Mouse (Mus musculus): ENCODE results near the gene Zfp445.
"Not testable (repeated sequence)": the region's sequence is repeated elsewhere in the genome, so short reads cannot be mapped to it uniquely, and the experiment has no call there.

The Zfp445 gene

GRCm38 (mm10) chr9:122865697-122866166, at the start of gene Zfp445:
Gene Zfp445, minus strand, starts transcription at chr9:122866006.
- DNase-seq, result peak; percentile 75

GRCm38 (mm10) chr9:122902717-122903535, 37.1 kb upstream of the Zfp445 start:
- peak; percentile 80 for DNase-seq

GRCm38 (mm10) chr9:122901047-122901446, 35.2 kb upstream of the Zfp445 start:
- DNase-seq, result no peak

GRCm38 (mm10) chr9:122886372-122887179, 20.8 kb upstream of the Zfp445 start:
- DNase-seq, result peak; percentile 60

GRCm38 (mm10) chr9:122885385-122885784, 19.6 kb upstream of the Zfp445 start, which contains the start of gene Zkscan7:
Gene Zkscan7, plus strand, starts transcription at chr9:122885685.
- no peak for DNase-seq

- DNase-seq, result no peak
Observed at GRCm38 (mm10) chr9:122875145-122875544, 9.3 kb upstream of the Zfp445 start.

- no peak for DNase-seq
Observed at GRCm38 (mm10) chr9:122874653-122875052, 8.8 kb upstream of the Zfp445 start.

GRCm38 (mm10) chr9:122872595-122872994, 6.8 kb upstream of the Zfp445 start:
- DNase-seq, result no peak

GRCm38 (mm10) chr9:122866192-122866591, 386 bp upstream of the Zfp445 start:
- DNase-seq, result no peak

- DNase-seq, result no peak
Observed at GRCm38 (mm10) chr9:122864848-122865247, 958 bp downstream of the Zfp445 start.

- DNase-seq, result no peak
Observed at GRCm38 (mm10) chr9:122863731-122864130, 2.1 kb downstream of the Zfp445 start.

GRCm38 (mm10) chr9:122860752-122861151, 5.1 kb downstream of the Zfp445 start:
- no peak for DNase-seq

GRCm38 (mm10) chr9:122856716-122857115, 9.1 kb downstream of the Zfp445 start:
- no peak for DNase-seq

GRCm38 (mm10) chr9:122855617-122856016, 10.2 kb downstream of the Zfp445 start:
- no peak for DNase-seq

GRCm38 (mm10) chr9:122855141-122855540, 10.7 kb downstream of the Zfp445 start:
- DNase-seq, result not testable (repeated sequence)

- DNase-seq, result no peak
Observed at GRCm38 (mm10) chr9:122854526-122854925, 11.3 kb downstream of the Zfp445 start.

- not testable (repeated sequence) for DNase-seq
Observed at GRCm38 (mm10) chr9:122847811-122848311, 17.9 kb downstream of the Zfp445 start.

GRCm38 (mm10) chr9:122846156-122846555, 19.6 kb downstream of the Zfp445 start:
- DNase-seq, result peak; percentile 21

GRCm38 (mm10) chr9:122845621-122846020, 20.2 kb downstream of the Zfp445 start:
- no peak for DNase-seq

GRCm38 (mm10) chr9:122843760-122844159, 22.0 kb downstream of the Zfp445 start, which contains the start of gene Gm35549:
Gene Gm35549, minus strand, starts transcription at chr9:122844035.
- no peak for DNase-seq

- DNase-seq, result peak; percentile 14
Observed at GRCm38 (mm10) chr9:122837680-122838079, 28.1 kb downstream of the Zfp445 start.

GRCm38 (mm10) chr9:122837216-122837615, 28.6 kb downstream of the Zfp445 start:
- no peak for DNase-seq

GRCm38 (mm10) chr9:122836790-122837189, 29.0 kb downstream of the Zfp445 start:
- DNase-seq, result peak; percentile 57
